Mouse (Mus musculus) MN1 (cell line): ENCODE measurements around the gene Gtf2ird2.

Experiments
- DNase-seq: peaks from one replicate; pipeline ENCODE4 v3.0.0-alpha.2; 2016; ENCODE audit warnings: low spot score

Gene Gtf2ird2

DNA sequence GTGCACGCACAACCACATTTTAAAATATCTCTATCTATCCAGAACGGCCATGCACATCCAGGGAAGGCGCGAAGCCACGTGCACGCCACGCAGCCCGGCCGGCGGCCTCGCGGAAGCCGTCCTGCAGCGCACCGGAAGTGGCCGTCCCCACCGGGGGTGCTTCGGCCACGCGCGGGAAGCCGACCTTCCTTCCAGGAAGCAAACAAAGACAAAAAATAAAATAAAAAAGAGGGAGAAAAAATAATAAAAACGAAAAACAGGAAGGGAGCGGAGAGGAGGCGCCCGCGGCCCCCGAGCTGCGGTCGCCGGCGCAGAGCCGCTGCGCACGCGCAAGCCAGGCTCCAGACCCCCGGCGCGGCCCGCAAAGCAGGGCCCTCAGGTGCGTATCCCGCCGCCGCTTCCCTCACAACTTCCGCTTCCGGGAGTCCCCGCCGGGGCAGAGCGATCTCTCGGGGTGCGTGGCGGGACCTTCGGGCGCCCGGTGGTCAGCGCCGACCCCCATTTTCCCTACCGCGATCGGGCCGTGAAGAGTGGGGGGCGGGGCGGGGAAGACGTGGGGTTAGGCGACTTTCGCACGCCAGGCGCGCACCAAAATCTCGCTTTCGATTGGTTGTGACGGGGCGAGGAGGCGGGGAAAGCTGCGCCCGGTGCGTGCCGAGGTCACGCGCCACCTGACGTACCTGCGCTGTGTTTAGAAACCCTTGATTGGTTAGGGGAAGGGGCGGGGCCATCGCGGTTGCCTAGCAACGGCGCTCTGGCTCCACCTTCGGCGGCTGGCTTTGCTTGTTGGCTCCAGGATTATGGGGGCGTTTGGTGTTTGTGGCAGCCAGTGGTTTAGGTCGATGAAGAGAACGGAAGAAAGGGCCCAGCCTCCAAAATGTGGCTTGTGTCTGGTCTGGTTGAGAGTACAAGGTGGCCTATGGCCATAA is at the start of gene Gtf2ird2:
TSS of gene Gtf2ird2 (plus strand) at position 140 of the 929 bp plus-strand sequence.
- peak; percentile 100 for DNase-seq

DNA sequence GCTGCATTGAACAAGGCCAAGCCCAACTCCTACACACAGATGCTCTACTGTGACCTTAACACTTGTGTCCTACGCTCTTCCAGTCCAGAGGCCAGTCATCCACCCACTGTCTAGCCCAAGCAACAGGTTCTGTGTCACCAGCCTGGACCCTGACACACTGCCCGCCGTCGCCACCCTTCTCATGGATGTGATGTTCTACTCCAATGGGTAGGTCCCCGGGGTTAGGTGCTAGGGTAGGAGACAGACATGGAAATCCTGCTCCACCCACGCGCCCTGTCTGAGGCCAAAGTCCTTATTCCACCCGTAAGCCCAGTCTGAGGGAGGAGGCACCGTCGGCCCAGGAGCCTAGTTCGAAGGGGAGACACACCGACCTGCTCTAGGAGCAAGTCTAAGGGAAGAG is 47.8 kb upstream of the Gtf2ird2 start:
- no peak for DNase-seq

DNA sequence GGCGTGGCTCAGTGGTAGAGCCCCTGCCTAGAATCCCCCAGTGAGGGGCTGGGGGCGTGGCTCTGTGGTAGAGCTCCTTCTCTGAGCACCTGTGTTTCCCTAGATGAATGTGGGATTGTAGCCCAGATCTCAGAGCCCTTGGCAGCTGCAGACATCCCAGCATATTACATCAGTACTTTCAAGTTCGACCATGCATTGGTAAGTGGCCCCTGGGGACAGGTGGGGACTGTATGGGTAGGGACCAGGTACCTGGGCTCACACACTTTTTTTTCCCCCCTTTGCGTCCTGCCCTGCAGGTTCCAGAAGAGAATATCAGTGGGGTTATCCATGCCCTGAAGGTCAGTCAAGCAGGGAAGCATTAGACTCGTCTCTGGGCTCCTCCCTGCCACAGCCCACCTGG is 45.9 kb upstream of the Gtf2ird2 start:
- no peak for DNase-seq

DNA sequence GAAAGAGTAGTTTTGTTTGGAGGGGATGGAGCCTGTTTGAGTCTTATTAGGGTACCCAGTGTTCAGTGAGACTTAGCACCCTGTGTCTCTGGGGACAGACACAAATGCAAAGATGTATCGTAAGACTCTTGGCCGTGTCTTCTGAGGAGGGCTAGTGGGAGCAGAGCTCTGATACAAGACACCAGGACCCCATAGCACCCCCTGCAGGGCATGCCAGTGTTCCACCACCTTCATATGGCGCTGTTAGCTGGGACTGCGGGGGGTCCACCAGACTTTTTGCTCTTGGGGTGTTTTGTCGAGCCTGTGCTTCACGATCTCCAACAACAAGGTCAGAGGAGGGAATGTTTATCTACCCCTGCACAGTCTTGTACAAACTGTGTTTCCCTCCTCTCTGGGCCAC is 44.4 kb upstream of the Gtf2ird2 start:
- no peak for DNase-seq

DNA sequence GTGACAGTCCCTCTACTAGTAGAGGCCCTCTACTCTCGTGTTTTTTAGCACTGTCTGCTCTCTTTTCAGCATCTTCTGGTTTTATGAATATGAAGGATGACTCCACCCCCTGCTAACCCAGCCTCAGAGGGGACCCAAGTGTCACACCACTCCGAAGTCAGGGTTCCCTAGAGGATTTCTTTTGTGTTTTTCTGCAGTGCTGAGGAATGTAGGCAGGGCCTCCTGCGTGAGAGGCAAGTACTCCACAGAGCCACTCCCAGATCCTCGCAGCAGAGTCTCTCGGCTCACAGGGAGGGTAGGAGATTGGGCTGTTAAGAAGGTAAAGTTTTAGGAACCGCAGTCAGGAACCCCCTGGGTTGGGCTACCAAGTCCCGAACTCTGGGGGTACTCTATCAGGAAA is 42.6 kb upstream of the Gtf2ird2 start:
- DNase-seq = no peak

DNA sequence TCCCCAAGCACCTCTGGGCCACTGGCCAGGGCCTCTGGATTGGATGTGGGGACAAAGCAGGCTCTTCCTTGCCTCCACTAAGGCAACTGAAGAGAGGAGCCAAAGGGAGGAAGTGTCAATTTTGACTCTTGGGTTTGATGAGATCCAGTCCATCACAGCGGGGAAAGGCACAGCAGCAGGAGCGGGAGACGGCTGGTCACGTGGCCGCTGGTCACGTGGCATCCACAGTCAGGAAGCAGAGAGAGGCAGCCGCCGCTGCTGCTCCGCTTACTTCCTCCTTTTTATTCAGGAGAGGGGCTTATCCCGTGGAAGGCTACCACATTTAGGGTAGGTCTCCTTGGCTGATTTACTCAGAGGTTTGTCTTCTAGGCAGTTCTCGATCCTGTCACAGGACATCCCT is 41.4 kb upstream of the Gtf2ird2 start:
- DNase-seq = no peak

DNA sequence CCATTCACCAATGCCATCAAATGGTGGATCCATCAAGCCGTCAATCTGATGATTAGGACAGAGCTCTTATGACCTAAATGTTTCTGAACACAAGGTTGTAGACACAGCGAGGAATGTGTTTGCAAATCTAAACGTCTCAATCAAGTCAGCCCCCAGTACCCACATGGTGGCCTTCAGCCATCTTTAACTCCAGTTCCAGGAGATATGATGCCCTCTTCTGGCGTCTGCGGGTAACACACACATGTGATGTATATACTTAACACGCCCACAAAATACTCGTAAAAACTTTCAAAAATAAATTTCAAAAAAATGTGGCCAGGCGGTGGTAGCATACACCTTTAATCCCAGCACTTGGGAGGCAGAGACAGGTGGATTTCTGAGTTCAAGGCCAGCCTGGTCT is 38.8 kb upstream of the Gtf2ird2 start:
- no peak for DNase-seq

DNA sequence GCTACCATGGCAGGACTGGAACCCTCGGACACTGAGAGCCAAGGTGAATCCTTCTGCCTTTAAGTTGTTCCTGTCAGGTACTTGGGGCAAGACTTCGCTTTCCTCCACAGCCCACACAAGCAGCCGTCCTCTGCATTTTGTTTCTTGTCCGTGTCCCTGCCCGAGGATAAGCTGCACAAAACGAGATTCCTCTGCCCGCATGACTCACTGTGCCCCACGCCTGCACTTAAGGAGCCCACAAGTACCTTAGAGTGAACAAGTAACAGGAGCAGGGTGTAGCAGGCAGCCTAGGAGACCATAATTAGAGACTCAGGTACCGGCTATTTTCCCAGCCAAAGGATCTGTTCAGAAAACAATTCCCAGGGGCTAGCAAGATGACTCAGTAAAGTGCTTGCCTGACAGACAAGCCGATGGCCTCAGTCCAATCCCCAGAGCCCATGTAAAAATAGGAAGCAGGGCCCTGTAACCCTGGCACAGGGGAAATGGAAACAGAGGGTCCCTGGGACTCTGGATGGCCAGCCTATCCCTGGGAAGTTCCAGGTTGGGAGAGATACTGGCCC is 36.5 kb upstream of the Gtf2ird2 start:
- DNase-seq = peak; percentile 67

DNA sequence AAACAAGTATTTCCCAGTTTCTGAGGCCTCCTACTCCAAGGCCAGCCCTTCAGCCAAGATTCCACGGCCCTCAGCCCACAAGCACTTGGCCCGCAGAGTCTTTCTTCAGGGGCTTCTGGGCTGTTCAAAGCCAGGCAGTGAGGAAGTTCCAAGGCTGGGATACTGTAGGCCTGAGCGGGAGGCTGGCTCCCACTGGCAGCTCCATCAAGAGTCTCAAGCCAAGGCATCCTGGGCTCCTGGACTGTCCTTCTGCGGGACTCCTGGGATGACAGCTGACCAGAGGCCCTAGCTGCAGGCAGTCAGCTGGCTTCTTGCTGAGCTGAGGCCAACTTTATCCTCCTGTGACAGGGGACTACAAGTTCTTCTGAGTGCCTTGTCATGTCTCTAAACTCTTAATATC is 35.7 kb upstream of the Gtf2ird2 start:
- DNase-seq = no peak

DNA sequence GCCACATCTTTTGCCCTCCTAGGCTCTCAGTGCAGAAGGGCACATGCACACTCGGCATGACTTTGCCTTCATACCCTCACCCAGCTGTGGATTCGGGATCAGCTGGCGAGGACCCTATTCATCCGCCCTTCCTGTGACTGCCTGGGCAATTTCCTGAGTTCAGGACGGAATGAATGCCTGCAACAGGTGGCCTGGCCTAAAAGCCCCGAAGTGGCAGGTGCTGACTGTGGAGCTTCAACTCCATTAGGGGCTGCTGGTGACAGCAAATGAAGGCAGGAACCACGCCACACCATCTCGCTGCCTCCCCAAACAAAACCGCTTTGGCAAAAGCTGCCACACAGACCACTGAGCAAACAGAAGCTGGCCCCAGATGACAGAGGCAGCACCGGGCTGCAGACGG is 31.9 kb upstream of the Gtf2ird2 start:
- DNase-seq = no peak

DNA sequence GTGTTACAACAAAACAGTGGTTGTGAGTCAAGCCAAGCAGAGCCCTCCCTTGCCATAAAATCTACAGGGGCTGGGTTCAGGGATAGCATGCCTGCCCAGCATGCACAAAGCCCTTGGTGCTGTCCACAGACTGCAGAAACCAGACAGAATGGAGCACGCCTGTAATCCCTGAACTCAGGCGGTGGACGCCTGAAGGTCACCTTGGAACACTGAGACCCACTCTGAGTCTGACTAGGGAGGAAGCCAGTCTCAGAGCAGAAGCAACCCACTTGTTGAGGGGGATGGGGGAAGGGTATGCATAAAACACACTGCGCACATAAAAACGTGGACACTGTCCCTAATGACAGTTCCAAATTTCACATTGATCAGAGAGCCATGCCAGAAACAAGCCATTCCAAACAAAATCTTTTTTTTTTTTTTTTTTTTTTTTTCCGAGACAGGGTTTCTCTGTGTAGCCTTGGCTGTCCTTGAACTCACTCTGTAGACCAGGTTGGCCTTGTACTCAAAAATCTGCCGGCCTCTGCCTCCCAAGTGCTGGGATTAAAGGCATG is 27.8 kb upstream of the Gtf2ird2 start:
- DNase-seq = no peak

DNA sequence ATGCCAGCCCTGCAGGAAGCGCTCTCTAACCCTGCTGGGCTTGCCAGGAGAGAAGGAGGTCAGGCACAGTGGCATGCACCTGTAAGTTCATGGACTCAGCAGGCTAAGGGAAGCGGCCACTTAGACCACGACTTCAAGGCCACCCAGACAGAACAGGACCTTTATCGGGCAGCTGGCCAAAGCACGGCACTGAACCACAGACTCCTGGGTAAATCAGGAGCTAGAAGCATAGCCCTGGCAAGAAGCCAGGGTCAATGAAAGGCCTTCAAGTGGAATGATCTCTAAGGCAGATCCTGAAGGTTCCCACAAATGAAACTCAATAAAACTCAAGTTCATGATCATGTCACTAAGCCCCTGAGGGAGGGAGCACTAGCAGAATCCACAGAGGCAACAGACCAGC is 19.1 kb upstream of the Gtf2ird2 start:
- peak; percentile 76 for DNase-seq

DNA sequence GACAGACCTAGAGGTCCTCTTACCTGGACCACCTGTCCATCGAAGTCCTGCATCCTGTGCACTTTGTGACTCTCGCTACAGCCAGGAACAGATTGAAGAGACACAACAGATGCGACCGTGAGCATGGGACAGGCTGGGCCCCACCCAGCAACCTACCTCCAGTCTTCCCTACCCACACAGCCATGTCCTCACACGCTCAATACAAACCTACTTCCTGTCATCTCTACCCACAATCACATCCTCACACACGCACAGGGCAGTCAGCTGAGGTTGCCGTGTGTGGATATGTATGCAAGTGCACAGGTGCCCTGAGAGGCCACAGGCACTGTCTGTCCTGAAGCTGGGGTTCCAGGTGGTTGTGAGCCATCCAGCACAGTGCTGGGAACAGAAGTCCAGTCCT is 17.2 kb upstream of the Gtf2ird2 start:
- DNase-seq = no peak

DNA sequence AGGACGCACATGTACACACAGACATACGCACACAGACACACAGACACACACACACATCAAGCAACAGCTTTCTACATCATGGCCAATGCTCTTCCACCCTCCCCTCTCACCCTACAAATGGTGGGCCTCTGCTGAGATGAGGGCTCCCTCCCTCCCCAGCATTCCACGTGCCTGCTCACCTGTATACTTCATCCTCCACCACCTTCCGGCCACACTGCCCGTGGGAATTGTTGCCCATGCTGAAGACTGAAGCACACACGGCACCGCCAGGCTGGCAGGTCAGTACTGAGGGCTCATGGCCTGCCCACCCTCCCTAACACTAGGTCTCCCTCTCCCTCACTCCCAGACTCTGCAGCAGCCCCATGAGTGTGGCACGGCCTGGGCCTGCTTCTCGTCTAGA is 15.8 kb upstream of the Gtf2ird2 start:
- no peak for DNase-seq

DNA sequence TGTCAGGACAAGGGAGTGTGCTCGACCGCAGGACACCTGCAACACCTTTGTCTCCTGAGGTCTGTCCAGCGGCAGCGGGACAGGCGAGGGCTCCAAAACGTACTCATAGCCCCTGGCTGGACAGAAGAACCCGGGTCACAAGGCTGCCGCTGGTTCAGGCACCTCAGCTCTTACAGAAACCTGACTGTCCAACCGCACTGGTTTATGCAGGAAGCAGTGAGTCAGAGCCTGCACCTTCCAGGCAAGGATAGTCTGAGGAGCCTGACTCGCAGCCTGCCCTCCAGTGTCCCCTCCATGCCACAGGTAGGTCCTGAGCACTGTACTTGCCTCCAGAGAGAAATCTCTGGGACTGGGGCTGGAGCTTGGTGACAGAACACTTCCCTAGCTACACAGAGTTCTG is 14.6 kb upstream of the Gtf2ird2 start:
- no peak for DNase-seq

DNA sequence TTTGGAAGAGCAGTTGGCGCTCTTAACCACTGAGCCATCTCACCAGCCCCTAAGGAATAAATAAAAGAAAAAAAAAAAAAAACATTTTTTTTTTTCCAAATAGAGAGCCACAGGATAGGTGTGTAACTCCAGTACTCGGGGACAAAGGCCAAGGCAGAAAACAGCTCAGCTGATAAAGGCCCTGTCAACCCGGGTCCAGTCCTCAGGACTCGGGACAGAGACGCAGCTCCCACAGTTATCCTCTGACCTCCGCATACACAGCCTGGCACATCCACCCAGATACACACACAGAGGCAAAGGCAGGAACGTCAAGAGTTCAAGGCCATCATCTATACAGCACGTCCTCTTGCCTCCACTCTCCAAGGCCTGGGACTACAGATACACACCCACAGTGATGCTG is 13.7 kb upstream of the Gtf2ird2 start:
- DNase-seq = no peak

DNA sequence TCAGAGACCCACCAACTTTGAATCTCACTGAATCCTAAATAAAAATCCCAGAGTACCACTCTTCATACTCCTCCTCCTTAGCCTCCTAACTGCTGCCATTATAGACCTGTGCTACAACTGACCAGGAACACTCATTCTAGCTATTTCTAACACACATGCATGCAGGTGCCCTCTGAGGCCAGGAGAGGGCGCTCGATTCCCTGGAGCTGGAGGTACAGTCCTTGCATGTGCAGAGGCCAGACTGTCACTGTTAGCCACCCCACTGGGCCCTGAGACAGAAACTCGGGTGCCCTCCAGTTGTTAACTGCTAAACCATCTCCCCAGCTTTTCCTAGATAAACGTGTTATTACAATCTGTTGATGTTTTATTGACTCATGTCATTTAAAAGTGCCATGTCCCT is 10.6 kb upstream of the Gtf2ird2 start:
- DNase-seq = peak; percentile 52

DNA sequence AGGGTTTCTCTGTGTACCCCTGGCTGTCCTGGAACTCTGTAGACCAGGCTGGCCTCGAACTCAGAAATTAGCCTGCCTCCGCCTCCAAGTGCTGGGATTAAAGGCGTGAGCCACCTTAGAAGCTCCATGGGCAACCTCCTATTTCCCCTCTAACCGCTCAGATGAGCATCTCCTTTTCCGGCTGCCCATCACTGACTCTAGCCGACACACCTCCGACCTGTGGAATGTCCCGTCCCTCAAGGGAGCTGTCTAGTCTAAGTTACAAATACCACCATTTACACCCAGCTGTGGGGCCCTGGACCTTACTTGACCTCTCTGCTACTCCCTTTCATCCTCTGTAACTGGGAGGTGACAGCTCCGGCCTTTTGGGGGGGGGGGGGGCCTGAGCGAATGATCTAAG is 8.1 kb upstream of the Gtf2ird2 start:
- DNase-seq = peak; percentile 73

DNA sequence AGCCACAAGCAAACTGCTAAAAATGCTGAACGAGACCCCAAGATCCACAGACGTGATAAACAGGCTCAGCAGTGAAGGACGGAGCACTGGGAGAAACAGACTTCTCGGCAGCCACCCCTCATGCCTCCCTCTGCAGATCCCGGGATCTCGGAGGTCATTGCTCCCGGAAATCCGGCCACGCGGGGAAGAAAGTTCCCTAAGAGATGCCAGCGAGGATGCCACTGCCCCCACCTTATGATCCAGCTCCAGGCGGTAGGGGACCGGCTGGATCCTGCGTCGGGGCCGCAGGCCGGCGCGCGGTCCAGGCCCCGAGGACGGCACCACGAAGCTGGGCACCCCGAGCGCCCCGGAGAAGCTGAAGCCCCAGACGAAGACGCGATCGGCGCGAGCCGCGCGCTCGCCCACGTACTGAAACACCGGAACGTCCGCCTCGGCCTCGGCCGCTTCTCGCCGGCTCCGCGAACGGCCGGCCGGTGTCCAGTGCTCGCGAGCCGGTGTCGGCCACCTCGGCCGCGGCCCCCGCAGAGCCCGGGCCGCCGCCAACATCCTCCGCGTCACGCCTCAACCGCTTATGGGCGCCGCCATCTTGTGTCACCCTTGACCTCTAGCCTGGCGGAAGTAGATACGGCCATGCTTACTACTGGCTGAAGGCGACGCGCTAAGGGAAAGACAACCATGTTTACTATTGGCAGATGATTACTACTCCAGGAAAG is 7.5 kb upstream of the Gtf2ird2 start, which contains the start of gene Rcc1l:
TSS of gene Rcc1l (minus strand) at position 606 of the 713 bp plus-strand sequence.
- DNase-seq = peak; percentile 95

DNA sequence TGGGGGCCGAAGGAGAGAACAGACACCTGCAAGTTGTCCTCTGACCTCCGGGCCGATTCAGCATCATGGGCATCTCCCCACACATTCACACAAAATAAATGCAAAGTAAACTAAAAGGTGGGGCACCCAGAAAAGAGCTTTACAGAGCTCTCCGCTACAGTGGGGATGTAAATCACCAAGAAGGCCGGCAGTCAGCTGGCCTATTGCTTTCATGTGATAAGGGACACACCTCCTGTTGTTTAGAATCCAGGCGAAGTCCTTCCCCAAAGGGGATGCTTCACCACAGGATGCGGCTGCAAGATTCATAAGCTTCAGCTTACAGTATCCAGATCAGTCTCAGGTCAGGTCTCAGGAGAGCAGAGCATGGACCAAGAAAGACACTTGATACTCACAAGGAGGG is 5.3 kb upstream of the Gtf2ird2 start:
- DNase-seq = no peak

DNA sequence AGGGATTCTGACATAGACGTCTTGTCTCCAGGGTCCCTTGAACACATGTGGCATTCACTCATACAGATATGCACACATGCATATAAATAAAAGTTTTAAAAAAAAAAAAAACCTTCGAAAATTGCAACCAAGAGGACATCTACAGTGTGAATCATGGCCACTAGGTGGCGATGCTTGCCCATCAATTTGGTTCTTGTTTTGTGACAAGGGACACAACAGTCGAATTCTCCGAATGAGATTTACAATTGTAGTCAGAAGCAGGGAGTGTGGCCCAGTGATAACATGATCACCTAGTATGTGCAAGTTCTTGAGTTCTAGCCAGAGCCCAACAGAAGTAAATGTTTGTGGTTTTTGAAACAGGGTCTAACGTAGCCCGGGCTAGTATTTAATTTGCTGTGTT is 3.9 kb upstream of the Gtf2ird2 start:
- DNase-seq = peak; percentile 92

DNA sequence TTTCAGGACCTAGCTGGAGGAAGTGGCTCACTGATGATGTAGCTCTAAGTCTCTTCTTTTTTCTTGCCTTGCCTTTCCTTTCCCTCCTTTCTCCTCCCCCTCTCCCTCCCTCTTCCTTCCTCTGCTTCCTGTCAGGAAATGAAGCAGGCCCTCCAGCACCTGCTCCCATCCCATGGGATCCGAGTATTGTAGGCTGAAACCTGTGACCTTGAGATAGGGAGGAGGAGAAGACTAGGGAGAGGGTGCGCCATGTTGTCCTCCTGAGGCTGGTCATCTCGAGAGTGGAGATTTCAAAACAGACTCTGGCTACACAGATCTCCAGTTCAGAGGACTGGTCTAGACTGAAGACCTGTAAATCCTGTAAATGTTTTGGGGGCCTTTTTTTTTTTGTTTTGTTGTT is 1.6 kb upstream of the Gtf2ird2 start:
- DNase-seq = no peak

DNA sequence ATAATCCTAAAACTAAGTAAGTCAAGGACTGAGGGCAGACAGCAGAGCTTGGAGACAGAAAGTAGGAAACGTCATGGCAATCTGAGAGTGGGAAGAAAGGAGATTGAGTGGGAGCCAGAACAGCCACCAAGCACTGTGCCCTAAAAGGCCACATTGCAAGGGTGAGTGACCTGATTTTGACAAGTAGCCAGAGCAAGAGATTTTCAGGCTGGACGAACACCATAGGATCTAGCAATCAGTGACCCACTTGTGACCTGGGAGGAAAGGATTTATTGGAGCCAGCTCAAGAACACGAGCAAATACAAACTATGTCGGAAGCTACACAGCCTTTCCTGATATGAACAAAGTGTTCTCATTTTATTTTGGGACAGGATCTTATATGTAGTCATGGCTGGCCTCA is 1.1 kb upstream of the Gtf2ird2 start:
- DNase-seq = no peak
